24 mouse cellular contexts compared by ENCODE assay signal in the genomic region with DNA sequence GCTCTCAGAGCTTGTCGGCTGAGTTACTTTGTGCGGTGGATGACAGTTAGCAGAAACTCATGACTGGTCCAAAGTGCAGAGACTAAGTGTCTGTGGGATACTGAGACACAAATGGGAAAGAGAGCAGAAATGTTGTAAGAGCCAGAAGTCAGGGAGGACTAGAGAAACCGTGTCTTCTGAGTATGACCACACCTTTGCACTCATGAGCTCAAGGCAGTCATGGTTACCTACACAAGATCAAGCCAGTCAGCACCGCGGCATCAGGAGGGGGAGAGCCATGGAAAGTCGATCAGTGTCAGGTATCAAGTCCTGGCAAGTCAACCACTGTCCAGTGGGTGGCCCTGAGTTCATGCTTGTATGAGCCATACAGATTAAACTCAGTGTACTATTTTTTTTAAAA.
A peak's percentile ranks its signal among the peaks of the same experiment; 100 is the strongest.
DNase-seq lines count a peak whose midpoint lies in the region; ATAC-seq and TF ChIP-seq lines count a peak whose summit lies in the region.
"Had no signal": no experiment of that assay in that cellular context is flagged by ENCODE, and none has a peak within 500 bp of the region (broad histone marks: within the 10 kb centered on the region; RNA-seq: fewer than 3 reads in every experiment).

No protein-coding gene starts in this region.

- no peak for TF ChIP-seq CTCF in kidney, postnatal 0 days (IDR thresholded peaks at IDR 0.05; ENCODE audit: low read depth)

- no peak overlapping the region for H3K9ac ChIP-seq in kidney, postnatal 0 days (ENCODE audit: low read depth, low read length)
- H3K9ac ChIP-seq in midbrain, embryonic 12.5 days (replicated peaks): no peak overlapping the region
- H3K9ac ChIP-seq: embryonic facial prominence, embryonic 12.5 days; embryonic facial prominence, embryonic 15.5 days; forebrain, postnatal 0 days; heart, embryonic 13.5 days; hindbrain, embryonic 14.5 days had no signal

- 63% methylated on average over 6 of the region's 6 CpGs for WGBS in kidney, postnatal 0 days
- 88% methylated on average over 6 of the region's 6 CpGs for WGBS in midbrain, embryonic 12.5 days
- WGBS in midbrain, embryonic 10.5 days: 91% methylated on average over 6 of the region's 6 CpGs

- no peak overlapping the region for H3K4me3 ChIP-seq in kidney, postnatal 0 days (replicated peaks; ENCODE audit: low read depth, low read length)
- no peak overlapping the region for H3K4me3 ChIP-seq in midbrain, embryonic 12.5 days
- no peak overlapping the region for H3K4me3 ChIP-seq in midbrain, embryonic 10.5 days
- H3K4me3 ChIP-seq: embryonic facial prominence, embryonic 12.5 days; embryonic facial prominence, embryonic 15.5 days; gastrocnemius, adult 2 months; heart, embryonic 13.5 days had no signal

- ATAC-seq in kidney, postnatal 0 days (replicated peaks; ENCODE audit: low FRiP score, low read depth): peak; percentile 69
- 0 out of 2 replicates have a peak, but pooled peaks have one; percentile 47 for ATAC-seq in midbrain, embryonic 12.5 days (ENCODE audit: low FRiP score, low read depth)
- ATAC-seq: CD4-positive, CD25-positive, alpha-beta regulatory T cell, adult 4 months; forebrain, embryonic 14.5 days; forebrain, postnatal 0 days had no signal

- no peak overlapping the region for H3K27ac ChIP-seq in kidney, postnatal 0 days
- H3K27ac ChIP-seq in midbrain, embryonic 12.5 days (replicated peaks): no peak overlapping the region
- no peak overlapping the region for H3K27ac ChIP-seq in midbrain, embryonic 10.5 days (replicated peaks)
- H3K27ac ChIP-seq: embryonic facial prominence, embryonic 12.5 days; embryonic facial prominence, embryonic 15.5 days; gastrocnemius, adult 2 months; heart, embryonic 13.5 days; hindbrain, embryonic 14.5 days had no signal

- no peak overlapping the region for H3K4me2 ChIP-seq in kidney, postnatal 0 days (ENCODE audit: low read length)
- H3K4me2 ChIP-seq in midbrain, embryonic 12.5 days (replicated peaks): no peak overlapping the region
- H3K4me2 ChIP-seq: embryonic facial prominence, embryonic 12.5 days; embryonic facial prominence, embryonic 15.5 days; heart, embryonic 13.5 days; hindbrain, embryonic 14.5 days had no signal

- no peaks in the 10 kb centered on the region for H3K4me1 ChIP-seq in kidney, postnatal 0 days (replicated peaks; ENCODE audit: insufficient read depth, low read length)
- H3K4me1 ChIP-seq in midbrain, embryonic 12.5 days: no peaks in the 10 kb centered on the region
- H3K4me1 ChIP-seq in midbrain, embryonic 10.5 days: no peaks in the 10 kb centered on the region
- H3K4me1 ChIP-seq: embryonic facial prominence, embryonic 12.5 days; embryonic facial prominence, embryonic 15.5 days had no signal

- no peaks in the 10 kb centered on the region for H3K9me3 ChIP-seq in kidney, postnatal 0 days (replicated peaks; ENCODE audit: low read length)
- H3K9me3 ChIP-seq in midbrain, embryonic 12.5 days: no peaks in the 10 kb centered on the region
- no peaks in the 10 kb centered on the region for H3K9me3 ChIP-seq in midbrain, embryonic 10.5 days (replicated peaks)
- H3K9me3 ChIP-seq: embryonic facial prominence, embryonic 12.5 days; embryonic facial prominence, embryonic 15.5 days; heart, embryonic 13.5 days had no signal

- no peaks in the 10 kb centered on the region for H3K36me3 ChIP-seq in kidney, postnatal 0 days (ENCODE audit: insufficient read depth, low read length)
- no peaks in the 10 kb centered on the region for H3K36me3 ChIP-seq in midbrain, embryonic 12.5 days
- no peaks in the 10 kb centered on the region for H3K36me3 ChIP-seq in midbrain, embryonic 10.5 days
- H3K36me3 ChIP-seq: embryonic facial prominence, embryonic 12.5 days; embryonic facial prominence, embryonic 15.5 days; heart, embryonic 13.5 days had no signal

- DNase-seq in kidney, adult 9 months: peak; percentile 5
- no peak for DNase-seq in kidney, adult 11 months
- DNase-seq in kidney, postnatal 0 days (ENCODE audit: low spot score): no peak
- DNase-seq in kidney, postnatal 10 days: no peak
- no peak for DNase-seq in midbrain, embryonic 10.5 days (ENCODE audit: low spot score)
- DNase-seq: adrenal gland, adult 2 months; adrenal gland, postnatal 14 days; cerebellum, adult 11 months; cerebellum, adult 2 months; cerebellum, adult 9-11 months; cerebellum, postnatal 25 days; forebrain, postnatal 0 days; gastrocnemius, adult 2 months; gastrocnemius, postnatal 14 days; heart, adult 18-20 months; heart, postnatal 14 days; heart, postnatal 4 days had no signal

- no peaks in the 10 kb centered on the region for H3K27me3 ChIP-seq in kidney, postnatal 0 days (ENCODE audit: insufficient read depth, low read length)
- H3K27me3 ChIP-seq in midbrain, embryonic 12.5 days: no peaks in the 10 kb centered on the region
- no peaks in the 10 kb centered on the region for H3K27me3 ChIP-seq in midbrain, embryonic 10.5 days (ENCODE audit: low read depth, poor library complexity, severe bottlenecking)
- H3K27me3 ChIP-seq: embryonic facial prominence, embryonic 12.5 days; embryonic facial prominence, embryonic 15.5 days; heart, embryonic 13.5 days had no signal
